Mouse (Mus musculus): Measurements from ENCODE around the gene Pdzd3.

Pdzd3 gene

GRCm38 (mm10) chr9:44250445-44250844, 826 bp downstream of the Pdzd3 start:
- WGBS = 36% methylated on average over 4 of the region's 4 CpGs

- 51% methylated on average over 26 of the region's 26 CpGs for WGBS
Measured at GRCm38 (mm10) chr9:44249181-44250146, 1.8 kb downstream of the Pdzd3 start.

GRCm38 (mm10) chr9:44247907-44248306, 3.4 kb downstream of the Pdzd3 start:
- 89% methylated on average over 6 of the region's 6 CpGs for WGBS

GRCm38 (mm10) chr9:44243621-44244020, 7.7 kb downstream of the Pdzd3 start:
- 74% methylated on average over 2 of the region's 2 CpGs for WGBS

- 83% methylated on average over 9 of the region's 9 CpGs for WGBS
Measured at GRCm38 (mm10) chr9:44241418-44241817, 9.9 kb downstream of the Pdzd3 start.

GRCm38 (mm10) chr9:44240911-44241310, 10.4 kb downstream of the Pdzd3 start:
- 63% methylated on average over 5 of the region's 5 CpGs for WGBS

- WGBS = 47% methylated on average over 2 of the region's 2 CpGs
Measured at GRCm38 (mm10) chr9:44240399-44240798, 10.9 kb downstream of the Pdzd3 start, which contains the start of gene Ccdc153. Ccdc153 (plus strand) TSS chr9:44240676.

- WGBS = 7% methylated on average over 5 of the region's 5 CpGs
Measured at GRCm38 (mm10) chr9:44239447-44239846, 11.8 kb downstream of the Pdzd3 start.

GRCm38 (mm10) chr9:44238501-44239190, 12.6 kb downstream of the Pdzd3 start:
- WGBS = 82% methylated on average over 17 of the region's 17 CpGs

GRCm38 (mm10) chr9:44237128-44237527, 14.1 kb downstream of the Pdzd3 start:
- WGBS = 89% methylated on average over 4 of the region's 4 CpGs

GRCm38 (mm10) chr9:44236601-44237000, 14.7 kb downstream of the Pdzd3 start:
- 87% methylated on average over 4 of the region's 4 CpGs for WGBS

- 19% methylated on average over 19 of the region's 19 CpGs for WGBS
Measured at GRCm38 (mm10) chr9:44234479-44235427, 16.5 kb downstream of the Pdzd3 start.

GRCm38 (mm10) chr9:44233802-44234478, 17.3 kb downstream of the Pdzd3 start, which contains the start of gene Cbl:
Cbl (minus strand) TSS chr9:44234049.
- whole genome bisulfite sequencing = under 1% methylated on average over 71 of the region's 76 CpGs

- under 1% methylated on average over 40 of the region's 40 CpGs for WGBS
Measured at GRCm38 (mm10) chr9:44233021-44233801, 18.1 kb downstream of the Pdzd3 start.

GRCm38 (mm10) chr9:44225993-44226392, 25.3 kb downstream of the Pdzd3 start:
- WGBS = 19% methylated on average over 6 of the region's 6 CpGs

GRCm38 (mm10) chr9:44213538-44213937, 37.7 kb downstream of the Pdzd3 start:
- WGBS = 84% methylated on average over 14 of the region's 14 CpGs

- 92% methylated on average over 4 of the region's 4 CpGs for WGBS
Measured at GRCm38 (mm10) chr9:44212406-44212805, 38.9 kb downstream of the Pdzd3 start.

- 95% methylated on average over 4 of the region's 4 CpGs for WGBS
Measured at GRCm38 (mm10) chr9:44209416-44209815, 41.9 kb downstream of the Pdzd3 start.

GRCm38 (mm10) chr9:44207840-44208239, 43.4 kb downstream of the Pdzd3 start:
- WGBS = 91% methylated on average over 2 of the region's 2 CpGs

GRCm38 (mm10) chr9:44200458-44200857, 50.8 kb downstream of the Pdzd3 start:
- 85% methylated on average over 3 of the region's 3 CpGs for WGBS

Measured in cerebral cortex, adult 2 months (tissue).